Mouse (Mus musculus): Measurements from ENCODE around the gene Gm20388.

The Gm20388 gene

GRCm38 (mm10) chr8:120335262-120336086 is 424.8 kb downstream of the Gm20388 start:
- DNase-seq (ENCODE audit: low read depth, low spot score): peak; percentile 79

- DNase-seq (ENCODE audit: low read depth, low spot score): peak; percentile 69
These were observed 425.4 kb downstream of the Gm20388 start for GRCm38 (mm10) chr8:120336087-120336380.

- DNase-seq (ENCODE audit: low read depth, low spot score): no peak
These were observed 426.4 kb downstream of the Gm20388 start for GRCm38 (mm10) chr8:120336909-120337555.

GRCm38 (mm10) chr8:120337627-120338026 is 427.0 kb downstream of the Gm20388 start:
- DNase-seq (ENCODE audit: low read depth, low spot score): no peak

DNA sequence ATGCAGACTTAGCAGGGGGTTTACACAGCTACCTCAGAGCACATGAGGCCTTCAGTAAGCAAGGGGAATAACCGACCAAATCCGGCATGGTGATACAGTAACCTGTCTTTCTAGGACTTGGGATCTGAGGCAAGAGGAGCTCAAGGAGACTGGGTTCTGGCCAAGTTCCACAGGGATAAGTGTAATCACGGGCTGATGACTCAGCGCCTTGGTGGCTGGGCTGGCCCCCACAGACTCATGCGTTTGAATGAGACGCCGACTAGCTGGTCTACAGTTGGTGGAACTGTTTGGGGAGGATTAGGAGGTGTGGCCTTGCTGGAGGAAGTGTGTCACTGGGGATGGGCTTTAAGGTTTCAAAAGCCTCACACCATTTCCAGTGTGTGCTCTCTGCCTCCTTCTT is 428.0 kb downstream of the Gm20388 start:
- no peak for DNase-seq (ENCODE audit: low read depth, low spot score)

DNA sequence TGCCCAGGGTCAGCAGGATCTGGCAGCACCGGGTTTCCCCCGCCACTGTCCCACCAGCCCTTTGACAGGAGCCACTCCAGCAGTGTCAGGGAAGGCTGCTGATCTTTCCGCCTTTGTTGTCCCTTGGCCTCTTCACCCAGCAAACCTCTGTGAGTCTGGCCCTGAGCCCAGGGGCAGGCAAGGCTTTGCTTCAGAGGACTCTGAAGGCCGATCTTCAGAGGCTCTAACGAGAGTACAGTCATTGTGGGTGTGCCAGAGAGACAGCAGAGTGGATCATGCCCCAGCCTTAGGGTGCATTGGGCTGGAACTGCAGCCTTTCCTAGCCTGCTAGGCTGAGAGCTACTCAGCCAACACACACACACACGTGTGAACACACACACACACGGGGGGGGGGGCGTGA is 429.1 kb downstream of the Gm20388 start:
- no peak for DNase-seq (ENCODE audit: low read depth, low spot score)

DNA sequence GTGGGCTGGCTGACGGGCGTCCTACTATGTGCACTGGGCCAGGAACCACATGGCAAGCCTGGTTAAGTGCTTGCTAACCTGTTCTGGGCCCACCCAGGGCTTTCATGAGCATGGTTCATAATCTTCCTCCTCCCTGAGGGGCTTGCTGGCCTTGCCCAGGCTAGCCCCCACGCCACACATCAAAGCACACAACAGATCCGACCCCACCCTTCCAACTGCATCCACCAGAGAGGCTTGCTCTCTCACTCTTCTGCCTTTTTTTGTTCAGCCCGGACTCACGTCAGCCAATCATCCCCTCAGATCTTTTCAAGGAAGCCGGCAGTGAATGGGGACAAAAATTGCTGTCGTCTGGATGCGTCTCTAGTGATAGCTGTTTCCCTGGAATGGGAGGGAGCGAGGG is 430.5 kb downstream of the Gm20388 start:
- no peak for DNase-seq (ENCODE audit: low read depth, low spot score)

- DNase-seq (ENCODE audit: low read depth, low spot score): no peak
These were observed 432.4 kb downstream of the Gm20388 start for GRCm38 (mm10) chr8:120342847-120343548.

GRCm38 (mm10) chr8:120343582-120343981 is 432.9 kb downstream of the Gm20388 start:
- no peak for DNase-seq (ENCODE audit: low read depth, low spot score)

GRCm38 (mm10) chr8:120344166-120344565 is 433.5 kb downstream of the Gm20388 start:
- no peak for DNase-seq (ENCODE audit: low read depth, low spot score)

DNA sequence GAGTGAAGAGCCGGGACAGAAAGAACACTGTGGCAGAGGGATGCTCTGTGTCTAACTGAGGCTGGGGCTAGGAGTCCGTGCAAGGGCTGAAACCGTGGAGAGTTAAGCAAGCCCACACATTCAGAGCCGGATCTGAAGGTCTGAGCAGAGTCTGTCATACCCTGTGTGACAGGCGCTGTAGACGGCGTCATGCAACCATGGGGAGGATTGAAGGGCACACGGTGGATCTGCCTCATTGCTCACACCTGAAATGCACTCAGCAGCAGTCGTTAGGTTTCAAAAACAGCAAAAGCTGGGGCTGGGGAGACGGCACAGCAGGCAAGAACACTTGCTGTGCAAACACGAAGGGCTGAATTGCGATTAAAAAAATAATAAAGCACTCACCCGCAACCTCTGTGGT is 433.9 kb downstream of the Gm20388 start:
- DNase-seq (ENCODE audit: low read depth, low spot score): no peak

- no peak for DNase-seq (ENCODE audit: low read depth, low spot score)
These were observed 437.2 kb downstream of the Gm20388 start for GRCm38 (mm10) chr8:120347734-120348341.

GRCm38 (mm10) chr8:120348922-120349321 is 438.3 kb downstream of the Gm20388 start:
- DNase-seq (ENCODE audit: low read depth, low spot score): no peak

- no peak for DNase-seq (ENCODE audit: low read depth, low spot score)
These were observed 440.9 kb downstream of the Gm20388 start for GRCm38 (mm10) chr8:120351332-120352071.

DNA sequence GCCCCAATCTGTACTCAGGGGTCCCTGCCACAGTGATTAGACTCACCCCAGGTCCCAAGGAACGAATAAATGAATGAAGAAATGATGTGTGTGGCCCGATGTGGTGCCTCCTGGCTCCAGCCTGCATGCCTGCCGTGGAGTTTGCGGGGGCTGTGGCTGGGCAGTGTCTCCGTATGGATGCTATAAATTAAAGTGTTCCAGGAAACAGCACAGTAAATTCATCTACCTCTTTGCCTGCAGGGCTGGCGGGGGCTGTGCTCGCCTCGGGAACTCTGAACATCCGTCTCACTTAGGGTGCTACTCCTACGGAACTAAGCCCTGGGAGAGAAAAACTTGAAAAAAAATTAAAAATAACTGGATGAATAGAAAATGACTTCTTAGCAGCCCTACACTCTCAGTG is 441.5 kb downstream of the Gm20388 start:
- no peak for DNase-seq (ENCODE audit: low read depth, low spot score)

DNA sequence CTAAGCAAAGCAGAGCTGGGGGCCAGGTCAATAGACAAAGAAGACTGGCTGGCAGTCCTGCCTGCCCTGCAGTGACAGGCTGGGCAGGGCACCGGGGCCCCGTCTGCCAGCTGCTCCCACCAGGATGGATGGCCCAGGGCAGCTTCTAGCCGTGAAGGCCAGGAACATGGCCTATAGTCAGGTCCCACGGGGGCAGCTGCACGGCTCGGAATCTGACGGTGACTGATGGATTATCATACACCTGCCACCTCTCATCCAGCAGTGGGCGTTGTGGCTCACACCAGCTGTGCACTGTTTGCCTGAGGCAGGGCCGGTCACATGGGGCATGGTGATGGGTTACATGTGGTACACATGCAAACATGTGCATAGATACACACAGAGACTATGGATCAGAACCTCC is 445.4 kb downstream of the Gm20388 start:
- DNase-seq (ENCODE audit: low read depth, low spot score): no peak

DNA sequence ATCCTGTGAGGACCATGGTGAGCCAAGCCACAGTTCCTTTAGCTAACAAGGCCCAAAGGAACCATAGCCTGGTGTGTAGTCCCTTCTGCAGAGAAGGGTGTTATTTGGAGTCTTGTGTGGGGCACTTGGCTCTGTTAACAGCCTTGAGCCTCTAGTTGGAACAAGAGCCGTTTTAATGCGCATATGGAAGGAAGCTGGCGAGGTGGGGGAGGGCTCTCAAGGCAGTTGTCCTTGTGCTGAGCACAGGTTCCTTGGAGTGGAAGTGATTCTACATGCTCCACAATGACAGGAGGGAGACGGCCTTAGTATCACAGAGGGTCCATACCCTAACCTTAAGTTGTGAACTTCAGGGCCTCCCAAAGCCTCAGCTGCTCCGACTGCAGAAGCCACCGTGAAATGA is 446.9 kb downstream of the Gm20388 start:
- no peak for DNase-seq (ENCODE audit: low read depth, low spot score)

DNA sequence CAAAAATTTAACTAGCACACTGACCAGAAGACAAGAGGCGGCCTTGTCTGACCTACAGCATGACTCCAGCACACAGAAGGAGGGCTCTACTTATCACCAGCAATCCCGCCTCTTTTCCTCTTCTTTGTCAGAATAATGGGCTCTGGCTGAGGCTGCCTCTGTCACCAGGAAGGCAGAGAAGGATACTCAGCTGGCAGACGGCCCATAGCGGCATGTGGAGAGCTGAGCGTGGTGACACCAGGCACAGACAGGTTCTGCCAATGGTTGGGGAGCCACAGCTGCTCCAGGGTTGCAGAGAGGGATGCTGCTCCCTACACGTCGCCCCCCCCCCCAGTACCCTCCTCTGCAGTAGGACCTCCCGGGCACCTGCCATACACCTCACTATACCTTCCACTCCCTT is 450.7 kb downstream of the Gm20388 start:
- no peak for DNase-seq (ENCODE audit: low read depth, low spot score)

GRCm38 (mm10) chr8:120363552-120364071 is 453.0 kb downstream of the Gm20388 start:
- no peak for DNase-seq (ENCODE audit: low read depth, low spot score)

DNA sequence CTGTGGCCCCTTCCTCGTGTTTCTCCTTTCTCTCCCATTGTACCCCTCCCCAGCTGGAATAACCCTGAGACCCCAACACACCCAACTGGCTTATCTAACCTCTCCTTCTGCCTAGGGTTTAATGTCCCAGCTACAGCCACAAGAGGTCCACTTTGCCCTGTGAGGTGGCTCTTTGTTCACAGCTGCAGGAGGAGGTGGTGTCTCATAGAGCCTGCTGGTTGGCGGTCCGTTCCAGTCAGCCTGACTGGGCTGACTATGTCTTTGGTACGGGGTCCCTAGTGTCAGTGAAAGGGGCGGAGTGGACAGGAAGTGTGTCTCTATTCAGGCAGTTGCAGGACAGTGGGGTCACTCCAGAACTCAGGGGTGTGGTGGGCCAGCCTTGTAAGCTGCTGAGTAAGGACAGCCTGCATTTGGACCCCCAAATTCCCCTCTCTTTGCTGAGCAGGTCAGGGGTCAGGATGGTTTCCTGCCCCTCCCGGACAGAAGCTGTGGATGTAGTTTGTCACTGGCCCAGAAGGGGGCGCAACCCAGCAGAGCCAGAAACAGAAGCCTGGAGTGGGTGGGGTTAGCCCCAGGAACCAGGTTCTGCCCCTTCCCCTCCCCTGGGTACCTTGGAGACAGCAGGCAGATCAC is 453.6 kb downstream of the Gm20388 start:
- DNase-seq (ENCODE audit: low read depth, low spot score): no peak

DNA sequence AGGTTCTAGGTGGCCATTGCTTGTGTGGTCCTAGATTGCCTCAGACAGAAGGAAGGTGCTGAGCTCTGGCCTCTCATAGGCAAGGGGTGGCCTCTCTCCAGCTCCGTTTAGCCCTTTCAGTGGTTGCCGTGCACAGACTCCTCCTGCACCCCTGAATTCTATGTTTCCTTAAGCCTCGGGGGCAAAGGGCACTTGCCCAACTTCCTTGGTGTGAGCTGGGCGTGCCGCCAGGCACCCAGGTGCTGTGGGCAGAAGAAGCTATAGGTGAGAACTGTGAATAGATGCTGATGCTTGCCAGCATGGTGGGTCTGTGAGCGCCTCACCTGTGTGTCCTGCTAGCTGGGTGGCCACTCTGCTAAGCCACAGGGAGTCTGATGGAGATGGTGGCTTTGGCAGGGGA is 456.2 kb downstream of the Gm20388 start:
- no peak for DNase-seq (ENCODE audit: low read depth, low spot score)

Data from retina, adult 2 months (tissue).